14 mouse cellular contexts compared by ENCODE assay signal in genomic region chr14:118718576-118718975, GRCm38 (mm10). TPM values are rescaled to one million over a fixed set of nuclear protein-coding genes. Genes with fewer than 3 reads are reported as not detected.
DNase-seq lines count a peak whose midpoint lies in the region; ATAC-seq and TF ChIP-seq lines count a peak whose summit lies in the region.
"Had no signal": no experiment of that assay in that cellular context is flagged by ENCODE, and none has a peak within 500 bp of the region (broad histone marks: within the 10 kb centered on the region; RNA-seq: fewer than 3 reads in every experiment).

No protein-coding gene starts in this region.

- H3K36me3 ChIP-seq in lung, postnatal 0 days (ENCODE audit: insufficient read depth, low read length) = no peaks in the 10 kb centered on the region
- H3K36me3 ChIP-seq in limb, embryonic 10.5 days = no peaks in the 10 kb centered on the region
- H3K36me3 ChIP-seq: embryonic facial prominence, embryonic 12.5 days had no signal

- H3K9ac ChIP-seq in lung, postnatal 0 days (replicated peaks; ENCODE audit: low read depth) = no peak overlapping the region
- H3K9ac ChIP-seq: embryonic facial prominence, embryonic 12.5 days; forebrain, embryonic 13.5 days had no signal

- no peak for TF ChIP-seq CTCF in lung, postnatal 0 days (IDR thresholded peaks at IDR 0.05)

- H3K27me3 ChIP-seq in lung, postnatal 0 days (replicated peaks; ENCODE audit: insufficient read depth, low read length) = no peaks in the 10 kb centered on the region
- peaks cover 42% of the 10 kb centered on the region for H3K27me3 ChIP-seq in limb, embryonic 10.5 days (ENCODE audit: low read depth, poor library complexity, severe bottlenecking)

- ATAC-seq in lung, postnatal 0 days = no peak
- ATAC-seq in megakaryocyte progenitor cell, adult 5-6 weeks (replicated peaks; ENCODE audit: poor library complexity) = no peak
- ATAC-seq: forebrain, embryonic 13.5 days; hindbrain, embryonic 16.5 days had no signal

- H3K4me2 ChIP-seq in lung, postnatal 0 days (replicated peaks; ENCODE audit: low read depth, low read length) = no peak overlapping the region
- H3K4me2 ChIP-seq: embryonic facial prominence, embryonic 12.5 days; forebrain, embryonic 13.5 days had no signal

- WGBS in lung, postnatal 0 days = 63% methylated on average over 7 of the region's 7 CpGs
- 76% methylated on average over 7 of the region's 7 CpGs for WGBS in limb, embryonic 10.5 days

- H3K27ac ChIP-seq in lung, postnatal 0 days (ENCODE audit: low read length) = no peak overlapping the region
- peak overlapping the region; percentile 3; the same call in 1 of the 2 replicates for H3K27ac ChIP-seq in limb, embryonic 10.5 days
- H3K27ac ChIP-seq: embryonic facial prominence, embryonic 12.5 days; forebrain, embryonic 13.5 days had no signal

- no peaks in the 10 kb centered on the region for H3K9me3 ChIP-seq in lung, postnatal 0 days (ENCODE audit: low read length)
- no peaks in the 10 kb centered on the region for H3K9me3 ChIP-seq in limb, embryonic 10.5 days (replicated peaks)
- H3K9me3 ChIP-seq: embryonic facial prominence, embryonic 12.5 days; forebrain, embryonic 13.5 days had no signal

- no peak overlapping the region for H3K4me3 ChIP-seq in lung, postnatal 0 days (ENCODE audit: low read depth, low read length)
- no peak overlapping the region for H3K4me3 ChIP-seq in limb, embryonic 10.5 days
- H3K4me3 ChIP-seq: embryonic facial prominence, embryonic 12.5 days; forebrain, embryonic 13.5 days had no signal

- DNase-seq in adrenal gland, postnatal 14 days = peak; percentile 18
- DNase-seq in adrenal gland, adult 18-20 months (ENCODE audit: low spot score in 2 of 2) = no peak
- DNase-seq in lung, postnatal 25 days (ENCODE audit: low spot score) = peak; percentile 32
- DNase-seq in lung, postnatal 0 days (ENCODE audit: low spot score) = no peak
- peak; percentile 66 to 76 for DNase-seq in kidney, adult 8-10 months
- no peak for DNase-seq in limb, embryonic 10.5 days (ENCODE audit: low spot score)
- no peak for DNase-seq in spleen, postnatal 10 days (ENCODE audit: low spot score in 2 of 2)
- DNase-seq: adrenal gland, adult 8-10 months; cerebellum, postnatal 14 days; right cerebral cortex, adult 18-20 months had no signal

- TF ChIP-seq EP300 in lung, postnatal 0 days (IDR thresholded peaks at IDR 0.05) = no peak

- no peaks in the 10 kb centered on the region for H3K4me1 ChIP-seq in lung, postnatal 0 days (ENCODE audit: insufficient read depth, low read depth, low read length)
- H3K4me1 ChIP-seq in limb, embryonic 10.5 days = peaks cover 43% of the 10 kb centered on the region

RNA-seq across cellular contexts. Expression of gene Abcc4, which starts 12.6 kb away (rescaled TPM):
- 9.4 and 10.4 TPM in 2 replicates for total RNA-seq in adrenal gland, postnatal 14 days (2021)
- total RNA-seq in adrenal gland, adult 18-20 months (2021) = 10 to 100 TPM; 13.8 to 16.9 TPM
- polyA plus RNA-seq in lung, postnatal 0 days (2015; fragmentation: Nextera tagmentation; extraction: Ambion mirVana) = 1.0 and 1.2 TPM in 2 replicates
- 2.1 and 2.5 TPM in 2 replicates for polyA plus RNA-seq in limb, embryonic 10.5 days (2016; fragmentation: Nextera tagmentation; extraction: Ambion mirVana)
- 38.3 and 41.5 TPM in 2 replicates for total RNA-seq in megakaryocyte progenitor cell, adult 5-6 weeks (2015)
- 33.7 and 37.0 TPM in 2 replicates for total RNA-seq in megakaryocyte progenitor cell, adult 5-6 weeks (2017)

Comparison
In these comparisons a context has a peak if more than half of its experiments do, and no peak if none do; other contexts are left out.
1. DNase-seq: peak in adrenal gland, postnatal 14 days (single experiment), lung, postnatal 25 days (single experiment) and kidney, adult 8-10 months (2 of 2); none in adrenal gland, adult 18-20 months (0 of 2), lung, postnatal 0 days (single experiment), limb, embryonic 10.5 days (single experiment) and spleen, postnatal 10 days (0 of 2).